Mouse (Mus musculus) thymus, postnatal 10 days (tissue): ENCODE measurements around the gene Stxbp6.

Source experiments
- DNase-seq, 2 experiments: peaks; one replicate each; pipeline ENCODE4 v3.0.0; 2021; ENCODE audit warnings: low spot score in 2 of 2

Stxbp6 gene

GRCm38 (mm10) chr12:44804213-44804612 lies 270.3 kb downstream of the Stxbp6 start:
- DNase-seq: no peak
